Comparison of ENCODE assay signal across 7 mouse cellular contexts in genomic region chr12:84217508-84218131, GRCm38 (mm10). TPM values are rescaled to one million over a fixed set of nuclear protein-coding genes. Genes with fewer than 3 reads are reported as not detected.
DNase-seq lines count a peak whose midpoint lies in the region; ATAC-seq and TF ChIP-seq lines count a peak whose summit lies in the region.

No protein-coding gene starts in this region.

- H3K36me3 ChIP-seq in ES-Bruce4 (ENCODE audit: control insufficient read depth, insufficient read depth, low read length, poor library complexity, severe bottlenecking): no peaks in the 10 kb centered on the region
- no peaks in the 10 kb centered on the region for H3K36me3 ChIP-seq in forebrain, embryonic 14.5 days (ENCODE audit: control insufficient read depth, insufficient read depth, low read length)
- peaks cover 9% of the 10 kb centered on the region; the same call in 1 of the 2 replicates for H3K36me3 ChIP-seq in intestine, postnatal 0 days (ENCODE audit: control insufficient read depth, insufficient read depth)
- no peaks in the 10 kb centered on the region for H3K36me3 ChIP-seq in liver, embryonic 14.5 days (replicated peaks; ENCODE audit: control insufficient read depth, insufficient read depth, low read depth)

- peaks cover 20% of the 10 kb centered on the region for H3K4me1 ChIP-seq in ES-Bruce4 (ENCODE audit: control insufficient read depth, insufficient read depth, low read length)
- H3K4me1 ChIP-seq in forebrain, embryonic 14.5 days (ENCODE audit: control insufficient read depth, insufficient read depth, low read length): peaks cover 23% of the 10 kb centered on the region
- H3K4me1 ChIP-seq in intestine, postnatal 0 days (replicated peaks; ENCODE audit: control insufficient read depth, insufficient read depth, low read length): peaks cover 18% of the 10 kb centered on the region
- peaks cover 27 to 42% of the 10 kb centered on the region in 2 experiments for H3K4me1 ChIP-seq in liver, embryonic 14.5 days (replicated peaks; ENCODE audit: control insufficient read depth in 2 of 2, insufficient read depth in 2 of 2, low read length in 1 of 2)

- no peaks in the 10 kb centered on the region for H3K9me3 ChIP-seq in ES-Bruce4 (replicated peaks; ENCODE audit: control insufficient read depth, insufficient read depth, low read length, poor library complexity, severe bottlenecking)
- H3K9me3 ChIP-seq in forebrain, embryonic 14.5 days (replicated peaks; ENCODE audit: control insufficient read depth, low read length): no peaks in the 10 kb centered on the region
- no peaks in the 10 kb centered on the region for H3K9me3 ChIP-seq in intestine, postnatal 0 days (ENCODE audit: control insufficient read depth)
- H3K9me3 ChIP-seq in liver, embryonic 14.5 days (ENCODE audit: control insufficient read depth, low read length): no peaks in the 10 kb centered on the region

- peak overlapping the region; percentile 97 for H3K4me2 ChIP-seq in forebrain, embryonic 14.5 days (ENCODE audit: low read length)
- peak overlapping the region; percentile 89 for H3K4me2 ChIP-seq in intestine, postnatal 0 days (replicated peaks; ENCODE audit: low read depth)
- H3K4me2 ChIP-seq in liver, embryonic 14.5 days (ENCODE audit: low read depth): peak overlapping the region; percentile 94

- H3K9ac ChIP-seq in ES-Bruce4 (ENCODE audit: low read depth, poor library complexity, severe bottlenecking): peak overlapping the region; percentile 87
- H3K9ac ChIP-seq in forebrain, embryonic 14.5 days (ENCODE audit: low read length): peak overlapping the region; percentile 77
- peak overlapping the region; percentile 97 for H3K9ac ChIP-seq in intestine, postnatal 0 days (ENCODE audit: low read depth, low read length)
- H3K9ac ChIP-seq in liver, embryonic 14.5 days (replicated peaks): peak overlapping the region; percentile 98

- peak overlapping the region; percentile 47 for H3K27ac ChIP-seq in ES-Bruce4 (ENCODE audit: insufficient read depth, low read length)
- peak overlapping the region; percentile 45; the same call in 1 of the 2 replicates for H3K27ac ChIP-seq in forebrain, embryonic 14.5 days (ENCODE audit: low read depth, low read length)
- peak overlapping the region; percentile 98 for H3K27ac ChIP-seq in intestine, postnatal 0 days (ENCODE audit: low read depth, low read length)
- peak overlapping the region; percentile 76 for H3K27ac ChIP-seq in liver, embryonic 14.5 days

- peak; percentile 36 for DNase-seq in adrenal gland, adult 8-10 months
- DNase-seq in forebrain, embryonic 14.5 days (ENCODE audit: low spot score): peak; percentile 84
- DNase-seq in liver, embryonic 14.5 days (ENCODE audit: low read depth in 3 of 3, low spot score in 3 of 3): no peak
- peak; percentile 57 for DNase-seq in naive thymus-derived CD4-positive, alpha-beta T cell, adult 2 months (ENCODE audit: low read depth)
- peak; percentile 39 for DNase-seq in thymus, postnatal 25 days

- peak; percentile 39; the same call in 1 of the 2 replicates for TF ChIP-seq EP300 in ES-Bruce4 (IDR thresholded peaks at IDR 0.05; ENCODE audit: insufficient read depth, low read depth, low read length)
- TF ChIP-seq EP300 in liver, embryonic 14.5 days (IDR thresholded peaks at IDR 0.05; ENCODE audit: low read depth): no peak

- no peak for TF ChIP-seq POLR2A in ES-Bruce4 (IDR thresholded peaks at IDR 0.05; ENCODE audit: insufficient read depth, low read length)

- H3K27me3 ChIP-seq in ES-Bruce4 (ENCODE audit: control insufficient read depth, insufficient read depth, low read length, poor library complexity, severe bottlenecking): no peaks in the 10 kb centered on the region
- H3K27me3 ChIP-seq in forebrain, embryonic 14.5 days (replicated peaks; ENCODE audit: control insufficient read depth, insufficient read depth, low read length): no peaks in the 10 kb centered on the region
- H3K27me3 ChIP-seq in intestine, postnatal 0 days (replicated peaks; ENCODE audit: control insufficient read depth, insufficient read depth, low read length): no peaks in the 10 kb centered on the region
- no peaks in the 10 kb centered on the region for H3K27me3 ChIP-seq in liver, embryonic 14.5 days (ENCODE audit: control insufficient read depth, insufficient read depth, low read length)

- no peak for TF ChIP-seq CTCF in ES-Bruce4 (IDR thresholded peaks at IDR 0.05; ENCODE audit: low read depth, low read length)
- TF ChIP-seq CTCF in intestine, postnatal 0 days (IDR thresholded peaks at IDR 0.05; ENCODE audit: low read depth): no peak
- TF ChIP-seq CTCF in liver, embryonic 14.5 days (IDR thresholded peaks at IDR 0.05; ENCODE audit: low read depth): no peak

- H3K4me3 ChIP-seq in ES-Bruce4 (ENCODE audit: low read depth, low read length): peak overlapping the region; percentile 91
- peak overlapping the region; percentile 70 for H3K4me3 ChIP-seq in forebrain, embryonic 14.5 days (ENCODE audit: low read depth, low read length)
- H3K4me3 ChIP-seq in intestine, postnatal 0 days (ENCODE audit: low read depth, low read length): peak overlapping the region; percentile 85
- H3K4me3 ChIP-seq in liver, embryonic 14.5 days (ENCODE audit: insufficient read depth in 1 of 2, low read depth in 2 of 2, low read length in 2 of 2): peak overlapping the region; percentile 80 to 93

- ATAC-seq in forebrain, embryonic 14.5 days: peak; percentile 47
- peak; percentile 44 for ATAC-seq in intestine, postnatal 0 days
- ATAC-seq in liver, embryonic 14.5 days (ENCODE audit: insufficient read depth): no peak

- under 1% methylated on average over 21 of the region's 21 CpGs for WGBS in forebrain, embryonic 14.5 days
- 3% methylated on average over 21 of the region's 21 CpGs for WGBS in intestine, postnatal 0 days
- 6% methylated on average over 21 of the region's 21 CpGs for WGBS in liver, embryonic 14.5 days (ENCODE audit: insufficient replicate concordance)

RNA-seq across cellular contexts. Expression of gene Elmsan1, which starts 1.1 kb away (rescaled TPM):
- polyA plus RNA-seq in ES-Bruce4 (2011; ENCODE audit: insufficient read depth, insufficient read length, low read depth, missing spikeins): 28.3 and 30.1 TPM in 2 replicates
- 10 to 100 TPM; 21.2 to 31.2 (median 27.3) TPM for total RNA-seq in adrenal gland, adult 8-10 months (2022)
- polyA plus RNA-seq in forebrain, embryonic 14.5 days (2014; fragmentation: Nextera tagmentation; extraction: Ambion mirVana): 3.2 and 3.4 TPM in 2 replicates
- polyA plus RNA-seq in intestine, postnatal 0 days (2015; fragmentation: Nextera tagmentation; extraction: Ambion mirVana): 4.4 and 4.9 TPM in 2 replicates
- polyA plus RNA-seq in liver, embryonic 14.5 days (2012; rRNA removed): 3.9 and 4.3 TPM in 2 replicates
- polyA plus RNA-seq in liver, embryonic 14.5 days (2014; fragmentation: Nextera tagmentation; extraction: Ambion mirVana): 4.5 and 5.1 TPM in 2 replicates

Comparison
In these comparisons a context has a peak if more than half of its experiments do, and no peak if none do; other contexts are left out.
1. H3K27ac ChIP-seq: peak in every context shown above with its lines; median percentile 98 in intestine, postnatal 0 days; 76 in liver, embryonic 14.5 days; 47 in ES-Bruce4; 45 in forebrain, embryonic 14.5 days.
2. DNase-seq: peak in adrenal gland, adult 8-10 months (single experiment), forebrain, embryonic 14.5 days (single experiment), naive thymus-derived CD4-positive, alpha-beta T cell, adult 2 months (single experiment) and thymus, postnatal 25 days (single experiment); none in liver, embryonic 14.5 days (0 of 3).
3. Peak in every context shown above with its lines, with median percentiles within 50 percentile points of each other: H3K4me3 ChIP-seq, H3K9ac ChIP-seq and H3K4me2 ChIP-seq.